Comparison of ENCODE assay signal across 19 mouse cellular contexts in genomic region chr6:120517311-120517710, GRCm38 (mm10). TPM values are rescaled to one million over a fixed set of nuclear protein-coding genes. Genes with fewer than 3 reads are reported as not detected.
DNase-seq lines count a peak whose midpoint lies in the region; TF ChIP-seq lines count a peak whose summit lies in the region.
"Had no signal": no experiment of that assay in that cellular context is flagged by ENCODE, and none has a peak within 500 bp of the region (broad histone marks: within the 10 kb centered on the region; RNA-seq: fewer than 3 reads in every experiment).

No protein-coding gene starts in this region.

- H3K9me3 ChIP-seq in heart, embryonic 10.5 days: no peaks in the 10 kb centered on the region
- no peaks in the 10 kb centered on the region for H3K9me3 ChIP-seq in embryonic facial prominence, embryonic 10.5 days
- H3K9me3 ChIP-seq: neural tube, embryonic 13.5 days had no signal

- TF ChIP-seq POLR2A in olfactory bulb, adult 2 months (IDR thresholded peaks at IDR 0.05; ENCODE audit: insufficient read depth, low read depth, low read length): no peak

- TF ChIP-seq CTCF in olfactory bulb, adult 2 months (IDR thresholded peaks at IDR 0.05; ENCODE audit: insufficient read depth, low read depth, low read length): no peak

- H3K4me1 ChIP-seq in heart, embryonic 10.5 days: 0 out of 2 replicates have a peak, but pooled peaks cover 7% of the 10 kb centered on the region
- H3K4me1 ChIP-seq in embryonic facial prominence, embryonic 10.5 days: no peaks in the 10 kb centered on the region
- H3K4me1 ChIP-seq in olfactory bulb, adult 2 months (ENCODE audit: control insufficient read depth, insufficient read depth, low read length): peaks cover 21% of the 10 kb centered on the region
- H3K4me1 ChIP-seq: neural tube, embryonic 13.5 days had no signal

- peak overlapping the region; percentile 69; the same call in 1 of the 2 replicates for H3K27ac ChIP-seq in heart, embryonic 10.5 days
- H3K27ac ChIP-seq in embryonic facial prominence, embryonic 10.5 days (replicated peaks): 0 out of 2 replicates have a peak overlapping the region, but pooled peaks have one; percentile 26
- peak overlapping the region; percentile 36; the same call in 1 of the 2 replicates for H3K27ac ChIP-seq in olfactory bulb, adult 2 months (ENCODE audit: insufficient read depth, low read depth, low read length)
- H3K27ac ChIP-seq: kidney, postnatal 0 days; neural tube, embryonic 13.5 days; stomach, postnatal 0 days had no signal

- no peaks in the 10 kb centered on the region for H3K27me3 ChIP-seq in heart, embryonic 10.5 days (ENCODE audit: insufficient read depth, poor library complexity, severe bottlenecking)
- H3K27me3 ChIP-seq in embryonic facial prominence, embryonic 10.5 days (replicated peaks; ENCODE audit: low read depth, poor library complexity, severe bottlenecking): no peaks in the 10 kb centered on the region
- H3K27me3 ChIP-seq: neural tube, embryonic 13.5 days; Patski had no signal

- WGBS in heart, embryonic 10.5 days: 86% methylated on average over 5 of the region's 5 CpGs
- WGBS in embryonic facial prominence, embryonic 10.5 days: 86% methylated on average over 5 of the region's 5 CpGs
- 53% methylated on average over 5 of the region's 5 CpGs for whole genome bisulfite sequencing in olfactory bulb, adult 2 months

- no peak overlapping the region for H3K4me3 ChIP-seq in heart, embryonic 10.5 days
- no peak overlapping the region for H3K4me3 ChIP-seq in embryonic facial prominence, embryonic 10.5 days
- no peak overlapping the region for H3K4me3 ChIP-seq in olfactory bulb, adult 2 months (ENCODE audit: insufficient read depth, low read depth, low read length)
- H3K4me3 ChIP-seq: neural tube, embryonic 13.5 days had no signal

- H3K36me3 ChIP-seq in heart, embryonic 10.5 days: peaks cover 75% of the 10 kb centered on the region
- H3K36me3 ChIP-seq in embryonic facial prominence, embryonic 10.5 days (replicated peaks): peaks cover 89% of the 10 kb centered on the region

- no peak for DNase-seq in heart, embryonic 10.5 days (ENCODE audit: low spot score)
- no peak for DNase-seq in heart, adult 18-20 months
- DNase-seq in right cerebral cortex, adult 18-20 months: peak; percentile 64
- DNase-seq in right cerebral cortex, postnatal 25 days: no peak
- no peak for DNase-seq in embryonic facial prominence, embryonic 10.5 days (ENCODE audit: low spot score)
- no peak for DNase-seq in left cerebral cortex, adult 8-10 months (ENCODE audit: low spot score in 2 of 2)
- no peak for DNase-seq in spleen, postnatal 36 days (ENCODE audit: low spot score in 2 of 2)
- DNase-seq: cerebellum, adult 9-10 months; gastrocnemius, postnatal 14 days; lung, embryonic 14.5 days; spleen, adult 18-20 months; thymus, postnatal 4 days had no signal

RNA-seq across cellular contexts. Expression of gene Hdhd5, which starts 13.8 kb away (rescaled TPM):
- 20.5 and 20.6 TPM in 2 replicates for polyA plus RNA-seq in heart, embryonic 10.5 days (2016; fragmentation: Nextera tagmentation; extraction: Ambion mirVana)
- 10 to 100 TPM; 18.7 to 21.8 TPM for total RNA-seq in heart, adult 18-20 months (2021)
- 22.9 and 24.0 TPM in 2 replicates for polyA plus RNA-seq in embryonic facial prominence, embryonic 10.5 days (2016; fragmentation: Nextera tagmentation; extraction: Ambion mirVana)
- not detected in 2 replicates for polyA plus RNA-seq in olfactory bulb, adult 2 months (2012; ENCODE audit: insufficient read depth, insufficient read length, low replicate concordance, missing spikeins)
- 10 to 100 TPM; 31.7 to 36.8 (median 33.9) TPM for total RNA-seq in left cerebral cortex, adult 8-10 months (2022)

RNA-seq across cellular contexts. Expression of gene Tmem121b, which starts 23.7 kb away (rescaled TPM):
- 0.03 and 0.07 TPM in 2 replicates for polyA plus RNA-seq in heart, embryonic 10.5 days (2016; fragmentation: Nextera tagmentation; extraction: Ambion mirVana)
- total RNA-seq in heart, adult 18-20 months (2021): not detected
- 0.18 and 0.25 TPM in 2 replicates for polyA plus RNA-seq in embryonic facial prominence, embryonic 10.5 days (2016; fragmentation: Nextera tagmentation; extraction: Ambion mirVana)
- not detected in 2 replicates for polyA plus RNA-seq in olfactory bulb, adult 2 months (2012; ENCODE audit: insufficient read depth, insufficient read length, low replicate concordance, missing spikeins)
- 10 to 100 TPM; 43.6 to 47.4 (median 46.5) TPM for total RNA-seq in left cerebral cortex, adult 8-10 months (2022)
- total RNA-seq: heart, postnatal 25 days had no signal
- polyA plus RNA-seq: erythroblast, embryonic 14.5 days had no signal

RNA-seq across cellular contexts. Expression of gene Il17ra, which starts 54.3 kb away (rescaled TPM):
- 4.6 and 6.5 TPM in 2 replicates for polyA plus RNA-seq in heart, embryonic 10.5 days (2016; fragmentation: Nextera tagmentation; extraction: Ambion mirVana)
- 1 to 10 TPM; 2.3 to 3.0 TPM for total RNA-seq in heart, adult 18-20 months (2021)
- polyA plus RNA-seq in embryonic facial prominence, embryonic 10.5 days (2016; fragmentation: Nextera tagmentation; extraction: Ambion mirVana): 3.1 and 3.7 TPM in 2 replicates
- 39.1 TPM in 1 of 2 replicates, not detected in the other for polyA plus RNA-seq in olfactory bulb, adult 2 months (2012; ENCODE audit: insufficient read depth, insufficient read length, low replicate concordance, missing spikeins)
- total RNA-seq in left cerebral cortex, adult 8-10 months (2022): 10 to 100 TPM; 13.8 to 24.1 (median 17.1) TPM

Comparison
In these comparisons a context has a peak if more than half of its experiments do, and no peak if none do; other contexts are left out.
1. RNA of gene Hdhd5, which starts 13.8 kb away (polyA plus RNA-seq): 22.9 to 24.0 TPM in embryonic facial prominence, embryonic 10.5 days and 20.5 to 20.6 TPM in heart, embryonic 10.5 days; not detected in olfactory bulb, adult 2 months; every median in the first group is over 10 times any median in the second.
2. Peak in every context shown above with its lines, with median percentiles within 50 percentile points of each other: H3K27ac ChIP-seq.